Mouse (Mus musculus) heart, adult 2 months (tissue): Measurements from ENCODE around the gene Kcnk10.

Source experiments
- CTCF ChIP-seq: fragments of 200-600 bp; IDR thresholded peaks from 2 replicates; pipeline ENCODE4 v1.8.1; 2022; ENCODE audit warnings: antibody characterized with exemption, mild to moderate bottlenecking, moderate library complexity
- POLR2A ChIP-seq: fragments of 200-500 bp; IDR thresholded peaks from 2 replicates; pipeline ENCODE4 v1.6.1; 2011; ENCODE audit warnings: mild to moderate bottlenecking, low read depth, low read length, control low read depth; ENCODE audit not compliant: insufficient read depth

GRCm38 (mm10) chr12:98430683-98431082, 147.4 kb downstream of the Kcnk10 start:
- no peak for TF ChIP-seq CTCF
- TF ChIP-seq POLR2A: no peak
